Mouse (Mus musculus) limb, embryonic 14.5 days (tissue): ENCODE results near the gene Serpind1. TPM values are rescaled to one million over a fixed set of nuclear protein-coding genes. Genes with fewer than 3 reads are reported as not detected.

Experiments
- ATAC-seq: fragments of 200-750 bp; cut with Nextera tagmentation; 2 replicates; pipeline ENCODE4 v1.8.0; 2017; ENCODE audit warnings: low read depth, moderate number of reproducible peaks, moderate TSS enrichment; ENCODE audit not compliant: low FRiP score
- DNase-seq: peaks from one replicate; pipeline ENCODE4 v3.0.0-alpha.2; 2015; ENCODE audit warnings: low spot score
- H3K27ac ChIP-seq: fragments of 300-500 bp; sonication (generic); replicated peaks from 2 replicates; pipeline ENCODE4 v1.5.1; 2014; ENCODE audit warnings: low read depth, mild to moderate bottlenecking, low read length, moderate library complexity, mixed read lengths
- H3K27me3 ChIP-seq: fragments of 300-500 bp; sonication (generic); 2 replicates; pipeline ENCODE4 v1.6.1; 2014; ENCODE audit warnings: low read length, mixed read lengths; ENCODE audit not compliant: control insufficient read depth, insufficient read depth
- H3K36me3 ChIP-seq: fragments of 300-500 bp; sonication (generic); 2 replicates; pipeline ENCODE4 v1.6.1; 2014; ENCODE audit warnings: mild to moderate bottlenecking, low read length, moderate library complexity, mixed read lengths; ENCODE audit not compliant: control insufficient read depth, insufficient read depth
- H3K4me1 ChIP-seq: fragments of 300-500 bp; sonication (generic); 2 replicates; pipeline ENCODE4 v1.6.1; 2014; ENCODE audit warnings: antibody characterized with exemption, low read length, mixed read lengths; ENCODE audit not compliant: control insufficient read depth, insufficient read depth
- H3K4me2 ChIP-seq: fragments of 300-500 bp; sonication (generic); replicated peaks from 2 replicates; pipeline ENCODE4 v1.6.1; 2014; ENCODE audit warnings: low read depth, mild to moderate bottlenecking, low read length, moderate library complexity; ENCODE audit not compliant: severe bottlenecking
- H3K4me3 ChIP-seq: fragments of 300-500 bp; sonication (generic); replicated peaks from 2 replicates; pipeline ENCODE4 v1.5.1; 2014; ENCODE audit warnings: low read length
- H3K9ac ChIP-seq: fragments of 300-500 bp; sonication (generic); 2 replicates; pipeline ENCODE4 v1.6.1; 2014; ENCODE audit warnings: mild to moderate bottlenecking, low read depth, low read length, moderate library complexity; ENCODE audit not compliant: severe bottlenecking
- H3K9me3 ChIP-seq: fragments of 300-500 bp; sonication (generic); 2 replicates; pipeline ENCODE4 v1.6.1; 2016; ENCODE audit warnings: low read length; ENCODE audit not compliant: control insufficient read depth
- POLR2A ChIP-seq: fragments of 200-500 bp; IDR thresholded peaks from 2 replicates; pipeline ENCODE4 v1.8.0; 2012; ENCODE audit warnings: inconsistent platforms, mild to moderate bottlenecking, moderate library complexity, borderline replicate concordance; ENCODE audit not compliant: insufficient read depth, insufficient read length; ENCODE audit errors: extremely low read depth
- WGBS: fragments of 180-500 bp; shearing (Covaris S2); extraction: QIAGEN DNeasy Blood & Tissue Kit; methylation state at CpG from one replicate; pipeline ENCODE4 v1.1.7; 2014; 5-methylcytosine and 5-hydroxymethylcytosine counted together
- polyA plus RNA-seq, 2 experiments: library from polyadenylated mRNA; depleted of rRNA in 1 of 2; stranded (reverse) in 1 of 2; unstranded in 1 of 2; fragments of >200 nt; fragmentation: Nextera tagmentation in 1 of 2; extraction: Ambion mirVana in 1 of 2; gene quantifications; 2 replicates each; pipeline versions ENCODE4 v1.2.1 to v1.2.3; 2012 to 2014

Gene Serpind1
- polyA plus RNA-seq, 2 experiments = 0.43 to 0.44 TPM

- Histone ChIP-seq H3K9me3 (no peaks in the 10 kb centered on the region), H3K4me2 (no peak overlapping the region), H3K4me1 (no peaks in the 10 kb centered on the region), H3K9ac (no peak overlapping the region), H3K4me3 (no peak overlapping the region), H3K27me3 (no peaks in the 10 kb centered on the region), H3K36me3 (peaks cover 69% of the 10 kb centered on the region), H3K27ac (no peak overlapping the region)
- ATAC-seq (no peak), DNase-seq (no peak)
- whole genome bisulfite sequencing = 90% methylated on average over 5 of the region's 5 CpGs
- no peak for TF ChIP-seq POLR2A
These were observed 27.5 kb upstream of the Serpind1 start for GRCm38 (mm10) chr16:17303521-17304245.

GRCm38 (mm10) chr16:17307461-17307860 is 23.7 kb upstream of the Serpind1 start:
- Histone ChIP-seq H3K27me3 (no peaks in the 10 kb centered on the region), H3K36me3 (peaks cover 68% of the 10 kb centered on the region), H3K27ac (no peak overlapping the region), H3K9ac (no peak overlapping the region), H3K4me3 (no peak overlapping the region), H3K4me1 (no peaks in the 10 kb centered on the region), H3K4me2 (no peak overlapping the region), H3K9me3 (no peaks in the 10 kb centered on the region)
- WGBS = 90% methylated on average over 5 of the region's 5 CpGs
- no peak for TF ChIP-seq POLR2A
- DNase-seq (no peak), ATAC-seq (no peak)

- 90% methylated on average over 10 of the region's 10 CpGs for WGBS
- Histone ChIP-seq H3K27me3 (no peaks in the 10 kb centered on the region), H3K36me3 (peaks cover 63% of the 10 kb centered on the region), H3K4me2 (no peak overlapping the region), H3K9me3 (no peaks in the 10 kb centered on the region), H3K4me3 (no peak overlapping the region), H3K27ac (no peak overlapping the region), H3K4me1 (no peaks in the 10 kb centered on the region), H3K9ac (no peak overlapping the region)
- no peak for TF ChIP-seq POLR2A
- ATAC-seq = no peak
- no peak for DNase-seq
These were observed 22.1 kb upstream of the Serpind1 start for GRCm38 (mm10) chr16:17309036-17309435.

DNA sequence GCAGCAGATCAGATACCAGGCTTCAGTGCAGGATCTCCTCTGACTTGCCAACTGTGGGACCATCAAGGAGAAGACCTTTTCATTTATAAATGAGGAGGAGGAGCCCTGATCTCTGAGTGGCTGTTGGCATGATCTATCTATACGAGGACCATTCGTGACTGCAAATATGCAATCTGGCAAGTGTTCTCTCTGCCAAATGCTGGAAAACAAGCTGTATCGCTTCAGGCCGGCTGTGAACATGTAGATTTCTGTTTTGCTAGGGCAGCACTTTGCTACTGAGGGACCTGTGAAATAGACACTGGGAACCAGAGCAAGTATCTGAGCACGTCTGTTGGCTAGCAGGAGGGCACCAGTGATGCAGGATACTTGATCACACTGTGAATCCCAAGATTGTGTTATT is 18.6 kb upstream of the Serpind1 start:
- TF ChIP-seq POLR2A = no peak
- Histone ChIP-seq H3K4me3 (no peak overlapping the region), H3K9me3 (no peaks in the 10 kb centered on the region), H3K27ac (no peak overlapping the region), H3K4me2 (no peak overlapping the region), H3K9ac (no peak overlapping the region), H3K36me3 (peaks cover 71% of the 10 kb centered on the region), H3K4me1 (no peaks in the 10 kb centered on the region), H3K27me3 (no peaks in the 10 kb centered on the region)
- no peak for DNase-seq
- ATAC-seq = no peak
- 89% methylated on average over 5 of the region's 5 CpGs for WGBS

DNA sequence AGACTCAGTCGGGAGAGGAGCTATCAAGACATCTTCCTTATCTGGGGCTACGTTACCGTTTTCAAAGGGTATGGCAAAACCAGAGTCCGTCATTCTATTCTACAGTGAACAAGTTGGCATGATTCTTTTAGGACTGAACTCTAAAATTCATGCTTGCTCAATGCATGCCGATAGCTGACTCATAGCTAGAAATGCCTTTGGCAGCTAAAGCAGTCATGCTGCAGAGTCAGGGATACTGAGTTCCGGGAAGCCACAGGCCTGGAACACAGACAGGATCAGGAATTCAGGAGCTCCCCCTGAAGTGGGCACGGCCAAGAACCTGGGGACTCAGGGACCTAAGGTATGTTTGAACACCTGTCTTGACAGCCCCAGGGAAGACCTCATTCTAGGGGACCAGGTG is 14.6 kb upstream of the Serpind1 start:
- H3K36me3 ChIP-seq = peaks cover 51% of the 10 kb centered on the region
- no peak for TF ChIP-seq POLR2A
- WGBS = 93% methylated on average over 7 of the region's 7 CpGs

DNA sequence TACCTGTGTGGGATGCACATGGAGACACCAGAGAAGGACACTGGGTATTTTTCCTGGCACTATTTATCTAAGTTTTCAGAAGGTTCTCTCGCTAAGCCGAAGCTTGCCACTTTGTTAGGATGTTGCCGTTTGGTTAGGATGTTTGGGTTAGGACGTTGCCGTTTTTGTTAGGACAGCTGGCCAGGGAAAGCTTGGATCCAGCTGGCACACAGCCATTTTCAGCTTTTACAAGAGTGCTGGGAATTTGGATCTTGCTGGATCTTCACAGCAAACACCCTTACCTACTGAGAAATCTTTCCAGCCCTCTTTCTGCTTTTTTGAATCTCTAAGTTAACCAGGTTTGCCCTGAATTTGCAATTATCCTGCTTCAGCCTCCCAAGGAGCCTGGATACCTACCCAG is 9.7 kb upstream of the Serpind1 start:
- Histone ChIP-seq H3K4me1 (no peaks in the 10 kb centered on the region), H3K36me3 (peaks cover 58% of the 10 kb centered on the region), H3K27ac (no peak overlapping the region), H3K27me3 (no peaks in the 10 kb centered on the region), H3K9ac (no peak overlapping the region), H3K9me3 (no peaks in the 10 kb centered on the region), H3K4me2 (no peak overlapping the region), H3K4me3 (no peak overlapping the region)
- no peak for TF ChIP-seq POLR2A
- DNase-seq = peak; percentile 28
- ATAC-seq = no peak
- 66% methylated on average over 5 of the region's 5 CpGs for WGBS

More for the DNA sequence above, 14.6 kb upstream of the Serpind1 start:
- no peak overlapping the region for H3K27ac ChIP-seq
- no peak overlapping the region for H3K4me3 ChIP-seq
- no peaks in the 10 kb centered on the region for H3K27me3 ChIP-seq
- H3K9me3 ChIP-seq = no peaks in the 10 kb centered on the region
- DNase-seq (no peak), ATAC-seq (no peak)
- no peak overlapping the region for H3K4me2 ChIP-seq
- H3K4me1 ChIP-seq = no peaks in the 10 kb centered on the region
- H3K9ac ChIP-seq = no peak overlapping the region
